Mouse (Mus musculus): Measurements from ENCODE around the gene Armc12.
"Not testable (repeated sequence)": the region's sequence is repeated elsewhere in the genome, so short reads cannot be mapped to it uniquely, and the experiment has no call there.

Armc12 gene

GRCm38 (mm10) chr17:28531946-28532345, 1.3 kb downstream of the Armc12 start:
- no peak for DNase-seq (ENCODE audit: low spot score in 2 of 2)

DNA sequence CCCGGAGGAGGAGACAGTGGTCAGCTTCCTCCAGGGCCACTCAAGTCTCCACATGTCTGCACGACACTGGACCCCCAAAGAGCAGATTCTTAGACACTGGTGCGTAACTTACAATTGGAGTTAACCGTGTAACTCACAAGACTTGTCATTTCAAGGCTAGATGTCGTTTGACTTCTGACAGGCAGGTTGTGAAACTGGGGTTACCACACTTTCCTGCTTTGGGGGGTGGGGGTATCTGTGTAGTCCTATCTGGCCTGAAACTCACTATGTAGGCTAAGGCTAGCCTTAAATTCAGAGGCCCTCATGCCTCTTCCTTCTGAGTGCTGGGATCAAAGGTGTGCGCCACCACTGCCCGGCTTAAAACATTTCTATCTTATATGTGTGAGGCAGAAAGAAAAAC, 2.0 kb downstream of the Armc12 start:
- DNase-seq (ENCODE audit: low spot score in 2 of 2), result no peak

DNA sequence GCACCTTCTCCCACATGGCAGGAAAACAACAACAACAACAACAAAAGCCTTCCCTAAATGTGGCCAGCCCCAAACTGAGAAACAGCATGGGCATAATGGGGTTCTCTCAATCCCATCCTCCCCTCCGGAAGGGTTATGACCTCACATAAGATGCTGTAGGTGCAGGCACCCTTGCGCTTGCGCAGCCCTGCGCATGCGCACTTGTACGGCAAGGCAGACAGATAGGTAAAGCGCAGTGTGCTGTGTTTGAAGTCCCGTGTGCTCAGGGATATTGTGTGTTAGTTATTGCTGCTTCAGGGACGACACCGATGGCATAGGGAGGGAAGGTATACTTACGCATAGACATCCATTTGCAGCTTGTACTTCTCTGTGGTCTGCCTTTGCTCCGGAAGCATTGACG, 2.7 kb downstream of the Armc12 start:
- no peak for DNase-seq (ENCODE audit: low spot score in 2 of 2)

DNA sequence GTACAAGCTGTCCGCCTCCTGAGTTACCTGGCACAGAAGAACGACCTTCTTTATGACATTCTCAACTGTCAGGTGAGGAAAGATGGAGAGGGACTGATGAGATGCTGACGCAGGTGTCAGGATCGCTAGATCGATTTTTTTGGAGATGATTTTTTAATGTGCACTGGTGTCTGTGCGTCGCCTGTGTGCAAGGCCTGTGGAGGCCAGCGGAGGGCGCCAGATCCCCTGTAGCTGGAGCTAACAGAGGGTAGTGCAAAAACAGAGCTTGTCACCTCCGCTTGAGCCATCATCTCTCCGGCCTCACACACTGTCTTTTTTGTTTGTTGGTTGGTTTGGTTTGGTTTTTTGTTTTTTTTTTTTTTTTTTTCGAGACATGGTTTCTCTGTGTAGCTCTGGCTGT, 7.3 kb downstream of the Armc12 start:
- DNase-seq (ENCODE audit: low spot score in 2 of 2), result no peak

DNA sequence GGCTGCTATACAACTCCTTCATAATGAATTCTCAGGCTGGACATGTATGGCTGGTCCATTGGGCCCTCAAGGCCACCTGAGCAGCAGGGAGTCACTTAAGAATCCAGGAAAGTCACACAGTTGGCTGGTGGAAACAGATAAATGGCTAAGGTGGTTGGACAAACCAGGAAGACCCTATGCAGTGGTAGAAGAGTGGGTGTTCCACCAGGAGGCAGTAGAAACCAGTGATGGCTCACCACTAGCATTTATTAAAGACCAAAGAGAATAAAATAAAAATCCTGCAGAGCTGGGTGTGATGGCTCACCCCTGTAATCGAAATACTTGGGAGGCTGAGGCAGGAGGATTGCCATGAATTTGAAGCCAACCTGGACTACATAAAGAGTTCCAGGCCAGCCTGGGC, 16.3 kb downstream of the Armc12 start:
- no peak for DNase-seq (ENCODE audit: low spot score in 2 of 2)

DNA sequence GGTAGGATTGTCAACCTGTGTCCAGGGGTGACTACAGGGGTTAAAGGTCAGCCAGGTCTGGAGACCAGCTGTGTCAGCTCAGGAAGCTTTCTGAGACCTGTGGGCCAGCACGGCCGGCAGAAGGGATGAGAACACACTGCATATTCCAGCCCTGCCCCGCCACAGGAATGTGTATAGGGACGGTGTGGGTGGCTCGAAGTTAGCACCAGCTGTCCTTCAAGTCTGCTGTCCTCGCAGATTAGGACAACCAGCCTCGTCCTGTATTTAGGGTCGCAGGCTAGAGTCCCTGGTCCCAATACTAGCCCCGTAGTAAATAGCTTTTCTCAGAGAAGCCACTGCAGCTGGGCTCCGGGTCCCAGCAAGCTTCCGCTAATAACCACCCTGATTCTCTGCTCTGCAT, 17.9 kb downstream of the Armc12 start:
- no peak for DNase-seq (ENCODE audit: low spot score in 2 of 2)

GRCm38 (mm10) chr17:28549111-28549510, 18.5 kb downstream of the Armc12 start, which contains the start of gene Clpsl2:
Clpsl2 (plus strand) TSS chr17:28549411.
- no peak for DNase-seq (ENCODE audit: low spot score in 2 of 2)

DNA sequence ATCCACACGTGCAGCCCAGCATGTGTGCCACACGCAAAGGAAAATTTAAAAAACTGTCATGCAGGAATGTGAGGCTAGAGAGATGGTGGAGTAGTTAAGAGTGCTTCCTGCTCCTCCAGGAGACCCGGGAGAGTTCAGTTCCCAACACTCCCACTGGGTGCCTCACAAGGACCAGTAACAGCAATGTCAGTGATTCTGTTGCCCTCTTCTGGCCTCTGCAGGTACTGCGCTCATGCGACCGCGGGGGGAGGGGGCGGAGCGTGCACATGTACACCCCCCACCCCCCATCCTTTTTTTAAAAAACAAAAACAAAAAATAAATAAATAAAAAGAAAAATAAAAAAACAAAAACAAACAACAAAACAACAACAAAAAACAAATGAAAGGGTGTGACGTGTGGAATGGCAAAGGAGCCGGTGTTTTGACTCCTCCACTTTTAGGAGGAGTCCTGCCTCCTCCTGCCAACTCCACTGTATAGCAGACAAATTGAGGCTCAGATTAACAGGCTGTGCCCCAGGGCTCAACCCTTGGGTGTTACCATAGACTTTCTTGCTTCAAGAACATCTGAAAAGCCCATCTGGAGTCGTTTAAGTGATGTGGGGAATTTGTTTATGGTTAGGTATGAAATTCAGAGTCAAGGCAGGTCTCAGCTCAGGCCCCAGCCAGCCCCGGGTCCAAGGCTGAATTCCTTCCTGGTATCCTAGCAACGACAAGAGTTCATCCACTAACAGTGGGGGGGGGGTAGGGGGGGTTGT, 22.6 kb downstream of the Armc12 start:
- DNase-seq (ENCODE audit: low spot score in 2 of 2), result peak in 1 of 2 experiments; percentile 60

GRCm38 (mm10) chr17:28554021-28554420, 23.4 kb downstream of the Armc12 start:
- not testable (repeated sequence) for DNase-seq (ENCODE audit: low spot score in 2 of 2)

DNA sequence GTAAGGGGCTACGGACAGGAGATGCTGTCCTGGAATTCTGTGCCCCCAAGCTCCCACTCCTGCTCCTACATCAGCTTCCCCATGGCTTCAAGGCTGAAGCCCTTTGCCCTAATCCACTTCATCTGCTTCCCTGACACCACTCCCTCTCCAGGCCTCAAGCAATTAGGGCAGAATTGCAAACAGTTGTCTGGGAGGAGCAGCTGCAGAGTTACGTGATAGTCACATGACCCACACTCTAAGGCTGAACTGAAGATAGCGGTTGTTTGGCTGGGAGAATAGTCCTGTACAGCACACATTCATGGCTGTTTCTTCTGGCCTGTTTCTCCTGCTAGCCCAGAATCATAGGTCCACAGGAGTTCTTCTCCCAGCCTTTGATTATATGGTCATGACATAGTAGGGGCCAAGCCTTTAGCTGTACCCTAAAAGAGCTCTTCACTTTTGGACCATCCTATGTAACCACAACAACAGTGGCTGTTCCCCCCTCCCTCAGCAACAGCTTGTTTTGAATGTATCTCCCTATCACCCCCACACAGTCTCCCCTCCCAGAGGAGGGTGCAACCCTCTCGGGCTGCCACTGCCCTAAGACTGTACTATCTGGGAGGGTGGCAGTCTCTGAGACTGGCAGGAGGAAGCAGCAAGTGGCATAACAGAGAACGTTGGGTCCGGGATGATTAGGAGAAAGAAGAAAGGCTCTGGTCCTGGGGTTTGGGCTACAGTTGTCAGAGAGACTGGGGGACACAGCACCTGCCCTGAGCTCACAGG, 26.2 kb downstream of the Armc12 start:
- DNase-seq (ENCODE audit: low spot score in 2 of 2), result no peak

DNA sequence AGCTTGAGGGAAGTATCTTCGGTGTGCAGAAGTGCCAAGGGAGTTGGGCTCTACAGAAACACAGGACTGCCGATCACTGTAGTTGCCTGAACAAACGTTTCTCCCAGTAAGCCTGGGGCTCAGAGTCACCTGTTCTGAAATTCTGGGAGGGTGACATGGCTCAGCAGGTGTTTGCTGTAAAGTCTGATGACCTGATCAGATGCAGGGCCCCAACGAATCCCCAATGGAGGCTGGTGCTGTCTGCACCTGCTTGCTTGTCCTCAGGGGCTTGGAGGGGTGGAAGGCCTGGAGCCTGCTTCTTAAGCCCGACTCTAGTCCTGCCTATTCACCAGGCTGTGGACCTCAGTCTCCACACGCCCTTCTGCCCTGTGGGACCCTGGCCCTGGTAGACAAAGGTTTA, 27.2 kb downstream of the Armc12 start:
- no peak for DNase-seq (ENCODE audit: low spot score in 2 of 2)

GRCm38 (mm10) chr17:28560598-28560997, 30.0 kb downstream of the Armc12 start, which contains the start of gene Clps:
Clps (minus strand) TSS chr17:28560766.
- DNase-seq (ENCODE audit: low spot score in 2 of 2), result no peak

GRCm38 (mm10) chr17:28561613-28562012, 31.0 kb downstream of the Armc12 start:
- DNase-seq (ENCODE audit: low spot score in 2 of 2), result no peak

DNA sequence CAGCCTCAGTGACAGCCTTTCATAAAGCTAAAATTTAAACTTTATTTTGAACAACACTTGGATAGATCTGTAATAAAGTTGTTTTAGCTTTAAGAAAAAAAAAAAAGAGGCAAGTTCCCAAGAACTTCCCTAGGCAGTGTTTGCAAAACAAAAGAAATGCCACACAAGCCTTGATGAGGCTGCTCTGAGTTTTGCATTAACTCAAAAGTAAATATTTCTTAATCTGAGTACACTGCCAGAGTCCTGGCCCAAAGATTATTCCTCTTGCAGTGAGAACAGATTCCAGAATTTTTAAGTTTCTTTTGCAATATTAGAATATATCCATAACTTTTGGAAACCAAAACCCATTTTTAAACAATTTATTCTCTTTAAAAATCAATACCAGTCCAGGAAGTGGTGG, 34.6 kb downstream of the Armc12 start:
- no peak for DNase-seq (ENCODE audit: low spot score in 2 of 2)

DNA sequence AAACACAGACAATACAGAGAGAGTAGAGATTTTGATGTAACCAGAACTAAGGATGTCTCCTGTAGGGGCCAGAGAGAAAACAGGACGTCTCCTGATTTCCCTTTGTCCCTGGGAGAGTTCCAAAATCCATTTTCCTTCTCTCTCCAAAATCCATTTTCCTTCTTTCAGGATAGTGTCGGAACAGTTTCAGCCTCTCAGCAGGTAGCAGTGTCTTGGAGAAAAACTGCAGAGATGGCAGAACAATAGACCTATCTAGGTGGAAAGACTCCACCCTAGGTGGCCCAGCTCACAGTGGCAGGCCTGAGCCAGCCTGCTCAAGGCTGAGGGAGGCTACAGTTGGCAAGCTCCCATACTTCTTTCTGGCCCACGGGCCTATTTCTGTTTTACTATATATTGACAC, 36.9 kb downstream of the Armc12 start:
- DNase-seq (ENCODE audit: low spot score in 2 of 2), result no peak

- no peak for DNase-seq (ENCODE audit: low spot score in 2 of 2)
Observed at GRCm38 (mm10) chr17:28571868-28572267, 41.3 kb downstream of the Armc12 start.

GRCm38 (mm10) chr17:28572521-28572920, 41.9 kb downstream of the Armc12 start:
- DNase-seq (ENCODE audit: low spot score in 2 of 2), result no peak

DNA sequence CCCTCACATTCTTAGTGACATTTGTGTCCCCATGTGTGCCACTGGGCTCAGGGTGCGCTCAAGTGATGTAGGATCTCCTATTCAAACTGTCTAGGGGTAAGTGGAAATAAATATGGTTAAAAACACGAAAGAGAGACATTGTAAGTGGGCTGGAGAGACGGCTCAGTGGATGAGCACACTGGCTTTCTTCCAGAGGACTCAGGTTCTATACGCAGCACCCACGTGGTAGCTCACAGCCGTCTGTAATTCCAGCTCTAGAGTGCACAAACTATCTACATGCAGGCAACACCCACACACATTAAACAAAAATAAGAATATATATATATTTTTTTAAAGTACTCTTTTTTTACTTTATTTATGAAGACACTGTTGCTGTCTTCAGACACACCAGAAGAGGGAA, 42.3 kb downstream of the Armc12 start:
- no peak for DNase-seq (ENCODE audit: low spot score in 2 of 2)

DNA sequence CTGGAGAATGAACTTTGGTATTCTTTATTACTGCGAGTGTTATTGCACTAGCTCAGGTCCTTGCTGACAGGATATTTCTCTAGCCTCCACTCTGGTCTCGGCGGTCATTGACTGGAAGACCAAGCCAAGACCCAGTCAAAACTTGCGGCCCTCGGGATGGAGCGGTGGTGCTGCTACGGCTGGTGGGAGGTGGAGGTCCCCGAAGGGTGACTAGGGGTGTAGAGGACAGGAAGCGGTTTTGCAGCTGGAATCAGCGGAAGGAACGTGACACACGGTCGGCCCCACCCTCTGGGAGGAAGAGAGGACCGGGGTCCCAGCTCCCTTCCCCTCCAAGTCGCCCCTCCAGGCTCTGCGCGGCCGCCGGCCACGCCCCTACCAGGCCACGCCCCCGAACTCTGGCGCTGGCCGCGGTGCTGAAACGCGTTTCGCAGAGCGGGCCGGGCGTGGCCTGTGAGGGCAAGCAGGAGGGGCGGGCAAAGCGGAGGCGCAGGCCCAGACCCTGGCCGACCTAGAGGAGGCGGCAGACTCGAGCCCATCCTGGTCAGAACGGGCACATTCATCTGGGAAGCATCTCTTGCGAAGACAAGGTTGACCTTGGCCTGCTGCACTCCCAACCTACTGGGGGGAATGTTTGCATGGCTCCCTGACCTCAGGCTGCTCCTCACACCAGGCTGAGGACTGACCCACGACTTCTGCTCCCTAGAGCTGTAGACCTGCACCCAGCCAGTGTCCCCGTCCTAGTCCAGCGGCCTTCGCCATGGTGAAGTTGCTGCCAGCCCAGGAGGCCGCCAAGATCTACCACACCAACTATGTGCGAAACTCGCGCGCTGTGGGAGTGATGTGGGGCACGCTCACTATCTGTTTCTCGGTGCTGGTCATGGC, 44.9 kb downstream of the Armc12 start, which contains the start of gene Lhfpl5:
Gene Lhfpl5, plus strand, starts transcription at position 398 of the 882 bp plus-strand sequence.
- DNase-seq (ENCODE audit: low spot score in 2 of 2), result peak in 1 of 2 experiments; percentile 24

DNA sequence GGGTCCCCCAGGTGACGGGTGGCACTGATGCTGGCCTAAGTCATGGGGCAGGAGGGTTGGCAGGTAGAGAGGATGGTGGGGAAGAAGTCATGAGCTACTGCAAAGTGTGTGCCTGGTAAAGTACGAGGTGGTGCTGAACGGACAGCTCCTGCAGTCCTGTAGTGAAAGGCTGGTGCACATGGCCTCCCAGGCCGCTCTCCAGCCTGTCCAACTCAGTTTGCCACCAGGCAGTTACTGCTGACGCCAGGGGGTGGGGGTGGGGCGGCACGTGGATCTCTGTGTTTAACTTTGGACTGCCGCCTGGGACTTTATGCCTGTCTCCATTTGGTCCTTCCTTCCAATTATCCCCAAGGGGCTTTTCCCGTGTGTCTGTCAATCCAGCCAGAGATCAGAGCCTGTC, 49.8 kb downstream of the Armc12 start:
- DNase-seq (ENCODE audit: low spot score in 2 of 2), result peak in 1 of 2 experiments; percentile 50

- no peak for DNase-seq (ENCODE audit: low spot score in 2 of 2)
Observed at GRCm38 (mm10) chr17:28581056-28581455, 50.5 kb downstream of the Armc12 start.

GRCm38 (mm10) chr17:28586509-28586908, 55.9 kb downstream of the Armc12 start:
- DNase-seq (ENCODE audit: low spot score in 2 of 2), result no peak
